Mouse (Mus musculus) MEL (cell line): ENCODE measurements at regions not wholly inside any gene's neighbourhood (a gene's known extent, or its start where the extent isn't known, plus 50 kb on each side); places are given as distances from the start of the nearest gene placed in this dataset.

ENCODE experiments used
- CTCF ChIP-seq, 3 experiments: IDR thresholded peaks in 2 of 3; conservative IDR thresholded peaks in 1 of 3; 2 replicates each; pipeline ENCODE4 v1.5.1; 2011 to 2012; ENCODE audit warnings: low read length in 3 of 3, low read depth in 2 of 3, mild to moderate bottlenecking in 2 of 3, improper control_type of control experiment in 1 of 3, inconsistent platforms in 1 of 3, mixed read lengths in 1 of 3, moderate library complexity in 1 of 3; ENCODE audit not compliant: control insufficient read depth in 1 of 3, insufficient read depth in 1 of 3, poor library complexity in 1 of 3, severe bottlenecking in 1 of 3
- GATA1 ChIP-seq: IDR thresholded peaks from 2 replicates; pipeline ENCODE4 v1.6.1; 2011; ENCODE audit warnings: low read depth, low read length, improper control_type of control experiment
- HCFC1 ChIP-seq: IDR thresholded peaks from 2 replicates; pipeline ENCODE4 v1.6.1; 2012; ENCODE audit warnings: low read depth, mild to moderate bottlenecking, inconsistent platforms, low read length, improper control_type of control experiment, moderate library complexity
- MYC ChIP-seq: IDR thresholded peaks from 2 replicates; pipeline ENCODE4 v1.6.1; 2011; ENCODE audit warnings: low read depth, mild to moderate bottlenecking, low read length, improper control_type of control experiment, moderate library complexity
- POLR2A ChIP-seq, 2 experiments: IDR thresholded peaks; 2 replicates each; pipeline ENCODE4 v1.6.1; 2011 to 2012; ENCODE audit warnings: low read length in 2 of 2, mild to moderate bottlenecking in 2 of 2, control low read depth in 1 of 2, improper control_type of control experiment in 1 of 2, low read depth in 1 of 2, moderate library complexity in 1 of 2; ENCODE audit not compliant: control insufficient read depth in 1 of 2, insufficient read depth in 1 of 2, poor library complexity in 1 of 2
- TAL1 ChIP-seq: IDR thresholded peaks from 2 replicates; pipeline ENCODE4 v1.6.1; 2012; ENCODE audit warnings: mild to moderate bottlenecking, inconsistent platforms, low read length, moderate library complexity, mixed read lengths
- USF2 ChIP-seq, 2 experiments: IDR thresholded peaks; 2 replicates each; pipeline ENCODE4 v1.6.1; 2011 to 2012; ENCODE audit warnings: improper control_type of control experiment in 2 of 2, low read length in 2 of 2, borderline replicate concordance in 1 of 2, inconsistent platforms in 1 of 2, low read depth in 1 of 2, mild to moderate bottlenecking in 1 of 2; ENCODE audit not compliant: insufficient read depth in 1 of 2
- ZC3H11A ChIP-seq: IDR thresholded peaks from 2 replicates; pipeline ENCODE4 v1.6.1; 2012; ENCODE audit warnings: low read depth, mild to moderate bottlenecking, inconsistent platforms, low read length, improper control_type of control experiment

DNA sequence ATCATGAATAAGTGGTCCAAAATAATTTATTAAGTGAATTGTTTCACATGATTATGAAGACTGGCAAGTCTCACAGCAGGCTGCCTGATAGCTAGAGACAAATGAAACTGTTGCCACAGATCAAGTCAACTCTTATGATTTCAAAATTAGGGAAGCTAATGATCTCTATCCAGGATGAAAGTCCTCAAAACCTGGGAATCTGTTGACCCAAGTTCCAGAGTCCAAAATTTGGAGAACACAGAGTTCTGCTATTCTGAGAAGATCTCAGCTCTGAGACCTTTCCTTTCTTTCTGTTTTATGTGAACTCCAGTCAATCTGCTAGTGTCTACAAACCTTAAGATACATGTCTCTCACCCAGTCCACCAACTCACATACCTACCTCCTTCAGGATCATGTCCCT lies 248.9 kb upstream of the Fshr start:
- TF ChIP-seq GATA1 (no peak), POLR2A (IDR thresholded peaks at IDR 0.05; ENCODE audit: control insufficient read depth in 1 of 2, insufficient read depth in 1 of 2, low read depth in 1 of 2, low read length in 2 of 2, poor library complexity in 1 of 2) (no peak), MYC (no peak), TAL1 (no peak), HCFC1 (no peak), USF2 (IDR thresholded peaks at IDR 0.05; ENCODE audit: borderline replicate concordance in 1 of 2, insufficient read depth in 1 of 2, low read depth in 1 of 2, low read length in 2 of 2) (no peak), CTCF (IDR thresholded peaks at IDR 0.05 in 2 of 3, conservative IDR thresholded peaks at IDR 0.05 in 1 of 3; ENCODE audit: control insufficient read depth in 1 of 3, insufficient read depth in 1 of 3, low read depth in 2 of 3, low read length in 3 of 3, poor library complexity in 1 of 3, severe bottlenecking in 1 of 3) (no peak), ZC3H11A (no peak)
